Mouse (Mus musculus): ENCODE results near the gene Chit1.

DNA sequence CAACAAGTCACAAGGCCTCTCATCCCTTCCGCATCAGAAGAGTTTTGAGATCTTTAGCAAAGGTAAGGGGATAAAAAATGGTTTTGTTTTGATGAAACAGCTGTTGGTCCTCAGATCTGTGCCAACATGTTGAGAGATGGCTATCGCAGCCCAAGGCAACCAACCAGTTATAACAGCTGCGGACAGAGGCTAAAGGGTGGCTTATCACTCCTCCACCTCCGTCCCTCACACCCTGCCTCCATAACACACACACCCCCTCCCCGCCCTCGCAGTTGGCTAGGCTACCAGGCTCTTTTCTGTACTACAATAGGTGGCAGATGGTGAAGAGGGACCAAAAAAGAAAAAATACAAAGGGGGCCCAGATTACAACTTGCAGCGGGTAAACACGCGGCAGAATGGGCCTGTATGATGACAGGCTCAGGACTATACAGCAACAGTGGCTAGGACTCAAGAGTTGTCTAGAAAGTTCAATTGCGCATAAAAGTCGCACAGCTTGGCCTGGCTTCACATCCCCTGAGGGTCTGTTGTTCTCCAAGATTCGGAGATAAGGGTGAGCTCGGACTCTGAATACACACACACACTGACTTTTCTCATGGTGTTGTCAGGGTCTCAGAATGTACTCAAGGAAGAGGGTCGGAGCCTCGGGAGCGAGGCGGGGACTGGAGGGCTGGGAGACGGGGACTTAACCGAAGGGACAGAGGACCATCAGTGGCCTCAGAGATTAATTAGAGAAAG is 32.8 kb upstream of the Chit1 start:
- no peak for TF ChIP-seq TCF12 (IDR thresholded peaks at IDR 0.05; ENCODE audit: insufficient read depth, poor library complexity, severe bottlenecking)
- peak; percentile 43 for TF ChIP-seq POLR2A (IDR thresholded peaks at IDR 0.05; ENCODE audit: insufficient read length, low read depth)
- peak in 2 of 3 experiments; percentile 53 to 90 for TF ChIP-seq MYOD1 (IDR thresholded peaks at IDR 0.05; ENCODE audit: control insufficient read depth in 1 of 3, insufficient read length in 2 of 3, low read depth in 2 of 3)
- no peak for TF ChIP-seq MAX (IDR thresholded peaks at IDR 0.05; ENCODE audit: low read depth)
- TF ChIP-seq USF1 (IDR thresholded peaks at IDR 0.05; ENCODE audit: low read depth) = no peak
- peak; percentile 31 for TF ChIP-seq POLR2AphosphoS2 (IDR thresholded peaks at IDR 0.05; ENCODE audit: insufficient read length, low read depth)
- TF ChIP-seq E2F4 (IDR thresholded peaks at IDR 0.05; ENCODE audit: insufficient read depth) = no peak
- TF ChIP-seq CEBPB (IDR thresholded peaks at IDR 0.05; ENCODE audit: insufficient read depth, poor library complexity, severe bottlenecking) = no peak
- no peak for TF ChIP-seq REST (IDR thresholded peaks at IDR 0.05; ENCODE audit: insufficient read depth, insufficient read length)
- TF ChIP-seq MYOG (IDR thresholded peaks at IDR 0.05; ENCODE audit: control insufficient read depth in 1 of 3, insufficient read depth in 1 of 3, insufficient read length in 2 of 3, low read depth in 2 of 3) = peak in 2 of 3 experiments; percentile 77 to 85

All from myocyte (in vitro differentiated cells).